Mouse (Mus musculus) erythroblast, embryonic 14.5 days (primary cell): Measurements from ENCODE around the gene Ust.

ENCODE experiments used
- GATA1 ChIP-seq: IDR thresholded peaks from 2 replicates; pipeline ENCODE4 v1.6.1; 2012; ENCODE audit warnings: low read length, inconsistent platforms, mixed read lengths
- TAL1 ChIP-seq: IDR thresholded peaks from 3 replicates; pipeline ENCODE4 v1.6.1; 2012; ENCODE audit warnings: low read length, inconsistent platforms, mixed read lengths

DNA sequence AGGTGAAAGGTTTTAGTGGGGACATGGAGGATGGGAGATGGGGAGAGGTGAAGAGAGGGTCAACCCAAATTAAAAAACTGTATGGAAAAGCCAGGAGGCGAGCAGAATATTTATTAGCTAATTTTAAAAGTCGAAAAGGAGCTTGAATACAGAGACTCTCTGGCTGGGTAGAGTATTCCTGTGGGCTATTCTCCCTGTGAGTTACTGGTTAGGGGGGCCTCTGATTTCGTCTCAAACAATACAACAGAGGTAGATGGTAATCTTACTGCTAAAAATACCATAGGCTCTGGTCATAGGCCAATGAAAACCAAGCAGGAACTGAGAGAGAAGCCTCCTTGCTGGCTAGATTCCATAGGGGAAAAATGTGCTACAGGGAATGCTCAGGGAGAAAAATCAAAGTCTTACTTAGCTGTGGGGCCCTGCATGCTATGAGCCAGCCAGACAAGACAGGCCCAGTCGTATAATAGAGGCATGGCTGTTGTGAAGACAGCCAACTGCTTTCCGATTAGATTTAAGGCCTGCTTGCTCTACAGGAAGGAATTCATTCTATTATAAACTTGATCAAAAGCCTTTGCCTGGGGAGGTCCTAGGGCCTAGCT lies 23.0 kb downstream of the Ust start:
- TF ChIP-seq TAL1, result no peak
- no peak for TF ChIP-seq GATA1
